Mouse (Mus musculus): Measurements from ENCODE around the gene H2al2a. TPM values are rescaled to one million over a fixed set of nuclear protein-coding genes. Genes with fewer than 3 reads are reported as not detected.

H2al2a gene
- polyA plus RNA-seq, 1 experiment from 2014 or later, result not detected

Other genes starting within 250 kb of the H2al2a start
- 19.9 and 20.3 TPM in 2 replicates for gene A930004D18Rik, start 40.8 kb upstream of the H2al2a start, polyA plus RNA-seq (2016; fragmentation: Nextera tagmentation; extraction: Ambion mirVana)
- gene Skida1, start 52.1 kb upstream of the H2al2a start, polyA plus RNA-seq (2016; fragmentation: Nextera tagmentation; extraction: Ambion mirVana), result 13.9 and 14.0 TPM in 2 replicates
- 67.7 and 77.6 TPM in 2 replicates for gene Mllt10, start 58.3 kb upstream of the H2al2a start, polyA plus RNA-seq (2016; fragmentation: Nextera tagmentation; extraction: Ambion mirVana)

All from limb, embryonic 12.5 days (tissue).